Mouse (Mus musculus): ENCODE results near the gene Ankrd35. TPM values are rescaled to one million over a fixed set of nuclear protein-coding genes. Genes with fewer than 3 reads are reported as not detected.

Ankrd35 gene
- polyA plus RNA-seq, 1 experiment from 2014 or later: 0.37 TPM

- Histone ChIP-seq H3K27ac (ENCODE audit: low read depth, low read length) (no peak overlapping the region), H3K36me3 (ENCODE audit: control insufficient read depth, insufficient read depth, low read length) (no peaks in the 10 kb centered on the region), H3K9me3 (ENCODE audit: control insufficient read depth, low read length) (no peaks in the 10 kb centered on the region), H3K4me3 (ENCODE audit: low read depth, low read length) (no peak overlapping the region), H3K9ac (ENCODE audit: low read length) (no peak overlapping the region), H3K27me3 (ENCODE audit: control insufficient read depth, insufficient read depth, low read length) (peaks cover 5% of the 10 kb centered on the region; the same call in 1 of the 2 replicates), H3K4me2 (ENCODE audit: low read depth, low read length, severe bottlenecking) (no peak overlapping the region), H3K4me1 (replicated peaks; ENCODE audit: control insufficient read depth, insufficient read depth, low read length) (peaks cover 4% of the 10 kb centered on the region; the same call in 1 of the 2 replicates)
- DNase-seq (ENCODE audit: low spot score): no peak
- no peak for ATAC-seq (replicated peaks; ENCODE audit: low FRiP score)
- WGBS: 95% methylated on average over 5 of the region's 5 CpGs
Observed at GRCm38 (mm10) chr3:96666916-96667315, 3.0 kb upstream of the Ankrd35 start.

GRCm38 (mm10) chr3:96667316-96667715, 2.6 kb upstream of the Ankrd35 start:
- 47% methylated on average over 1 of the region's 1 CpGs for WGBS
- Histone ChIP-seq H3K27ac (ENCODE audit: low read depth, low read length) (no peak overlapping the region), H3K4me1 (replicated peaks; ENCODE audit: control insufficient read depth, insufficient read depth, low read length) (peaks cover 4% of the 10 kb centered on the region; the same call in 1 of the 2 replicates), H3K4me2 (ENCODE audit: low read depth, low read length, severe bottlenecking) (no peak overlapping the region), H3K9ac (ENCODE audit: low read length) (no peak overlapping the region), H3K36me3 (ENCODE audit: control insufficient read depth, insufficient read depth, low read length) (no peaks in the 10 kb centered on the region), H3K9me3 (ENCODE audit: control insufficient read depth, low read length) (no peaks in the 10 kb centered on the region), H3K4me3 (ENCODE audit: low read depth, low read length) (no peak overlapping the region), H3K27me3 (ENCODE audit: control insufficient read depth, insufficient read depth, low read length) (peaks cover 5% of the 10 kb centered on the region; the same call in 1 of the 2 replicates)
- ATAC-seq (replicated peaks; ENCODE audit: low FRiP score): no peak
- no peak for DNase-seq (ENCODE audit: low spot score)

GRCm38 (mm10) chr3:96668424-96669067, 1.4 kb upstream of the Ankrd35 start:
- peaks cover 4% of the 10 kb centered on the region; the same call in 1 of the 2 replicates for H3K4me1 ChIP-seq (replicated peaks; ENCODE audit: control insufficient read depth, insufficient read depth, low read length)
- DNase-seq (ENCODE audit: low spot score) (no peak), ATAC-seq (replicated peaks; ENCODE audit: low FRiP score) (no peak)
- no peak overlapping the region for H3K4me3 ChIP-seq (ENCODE audit: low read depth, low read length)
- peaks cover 5% of the 10 kb centered on the region; the same call in 1 of the 2 replicates for H3K27me3 ChIP-seq (ENCODE audit: control insufficient read depth, insufficient read depth, low read length)
- no peak overlapping the region for H3K9ac ChIP-seq (ENCODE audit: low read length)
- H3K36me3 ChIP-seq (ENCODE audit: control insufficient read depth, insufficient read depth, low read length): no peaks in the 10 kb centered on the region
- H3K27ac ChIP-seq (ENCODE audit: low read depth, low read length): no peak overlapping the region
- WGBS: 92% methylated on average over 5 of the region's 5 CpGs
- no peaks in the 10 kb centered on the region for H3K9me3 ChIP-seq (ENCODE audit: control insufficient read depth, low read length)
- no peak overlapping the region for H3K4me2 ChIP-seq (ENCODE audit: low read depth, low read length, severe bottlenecking)

GRCm38 (mm10) chr3:96671519-96671918, 1.6 kb downstream of the Ankrd35 start:
- H3K9me3 ChIP-seq (ENCODE audit: control insufficient read depth, low read length): no peaks in the 10 kb centered on the region

GRCm38 (mm10) chr3:96673514-96673913, 3.6 kb downstream of the Ankrd35 start:
- no peak overlapping the region for H3K4me3 ChIP-seq (ENCODE audit: low read depth, low read length)

More at GRCm38 (mm10) chr3:96671519-96671918, 1.6 kb downstream of the Ankrd35 start:
- DNase-seq (ENCODE audit: low spot score) (no peak), ATAC-seq (replicated peaks; ENCODE audit: low FRiP score) (no peak)
- Histone ChIP-seq H3K36me3 (ENCODE audit: control insufficient read depth, insufficient read depth, low read length) (no peaks in the 10 kb centered on the region), H3K4me1 (replicated peaks; ENCODE audit: control insufficient read depth, insufficient read depth, low read length) (peaks cover 4% of the 10 kb centered on the region; the same call in 1 of the 2 replicates), H3K9ac (ENCODE audit: low read length) (no peak overlapping the region), H3K4me2 (ENCODE audit: low read depth, low read length, severe bottlenecking) (no peak overlapping the region), H3K27ac (ENCODE audit: low read depth, low read length) (no peak overlapping the region), H3K4me3 (ENCODE audit: low read depth, low read length) (no peak overlapping the region), H3K27me3 (ENCODE audit: control insufficient read depth, insufficient read depth, low read length) (peaks cover 5% of the 10 kb centered on the region; the same call in 1 of the 2 replicates)
- 85% methylated on average over 5 of the region's 5 CpGs for WGBS

GRCm38 (mm10) chr3:96674442-96674841, 4.5 kb downstream of the Ankrd35 start:
- Histone ChIP-seq H3K27me3 (ENCODE audit: control insufficient read depth, insufficient read depth, low read length) (peaks cover 5% of the 10 kb centered on the region; the same call in 1 of the 2 replicates), H3K4me3 (ENCODE audit: low read depth, low read length) (no peak overlapping the region), H3K4me1 (replicated peaks; ENCODE audit: control insufficient read depth, insufficient read depth, low read length) (peaks cover 4% of the 10 kb centered on the region; the same call in 1 of the 2 replicates), H3K4me2 (ENCODE audit: low read depth, low read length, severe bottlenecking) (no peak overlapping the region), H3K9me3 (ENCODE audit: control insufficient read depth, low read length) (no peaks in the 10 kb centered on the region), H3K9ac (ENCODE audit: low read length) (no peak overlapping the region), H3K36me3 (ENCODE audit: control insufficient read depth, insufficient read depth, low read length) (no peaks in the 10 kb centered on the region), H3K27ac (ENCODE audit: low read depth, low read length) (no peak overlapping the region)
- DNase-seq (ENCODE audit: low spot score) (no peak), ATAC-seq (replicated peaks; ENCODE audit: low FRiP score) (no peak)
- WGBS: 71% methylated on average over 8 of the region's 8 CpGs

More at GRCm38 (mm10) chr3:96673514-96673913, 3.6 kb downstream of the Ankrd35 start:
- no peak overlapping the region for H3K4me2 ChIP-seq (ENCODE audit: low read depth, low read length, severe bottlenecking)
- H3K9ac ChIP-seq (ENCODE audit: low read length): no peak overlapping the region
- WGBS: 65% methylated on average over 4 of the region's 4 CpGs
- no peak for DNase-seq (ENCODE audit: low spot score)
- H3K27me3 ChIP-seq (ENCODE audit: control insufficient read depth, insufficient read depth, low read length): peaks cover 5% of the 10 kb centered on the region; the same call in 1 of the 2 replicates
- no peak overlapping the region for H3K27ac ChIP-seq (ENCODE audit: low read depth, low read length)
- H3K36me3 ChIP-seq (ENCODE audit: control insufficient read depth, insufficient read depth, low read length): no peaks in the 10 kb centered on the region
- no peaks in the 10 kb centered on the region for H3K9me3 ChIP-seq (ENCODE audit: control insufficient read depth, low read length)
- no peak for ATAC-seq (replicated peaks; ENCODE audit: low FRiP score)
- peaks cover 4% of the 10 kb centered on the region; the same call in 1 of the 2 replicates for H3K4me1 ChIP-seq (replicated peaks; ENCODE audit: control insufficient read depth, insufficient read depth, low read length)

GRCm38 (mm10) chr3:96675171-96675570, 5.2 kb downstream of the Ankrd35 start:
- DNase-seq (ENCODE audit: low spot score) (no peak), ATAC-seq (replicated peaks; ENCODE audit: low FRiP score) (no peak)
- no peak overlapping the region for H3K4me2 ChIP-seq (ENCODE audit: low read depth, low read length, severe bottlenecking)
- no peaks in the 10 kb centered on the region for H3K36me3 ChIP-seq (ENCODE audit: control insufficient read depth, insufficient read depth, low read length)
- H3K27ac ChIP-seq (ENCODE audit: low read depth, low read length): no peak overlapping the region
- WGBS: 84% methylated on average over 3 of the region's 3 CpGs
- peaks cover 6% of the 10 kb centered on the region for H3K27me3 ChIP-seq (ENCODE audit: control insufficient read depth, insufficient read depth, low read length)
- H3K9me3 ChIP-seq (ENCODE audit: control insufficient read depth, low read length): no peaks in the 10 kb centered on the region
- H3K4me1 ChIP-seq (replicated peaks; ENCODE audit: control insufficient read depth, insufficient read depth, low read length): peaks cover 4% of the 10 kb centered on the region; the same call in 1 of the 2 replicates
- H3K9ac ChIP-seq (ENCODE audit: low read length): no peak overlapping the region
- H3K4me3 ChIP-seq (ENCODE audit: low read depth, low read length): no peak overlapping the region

GRCm38 (mm10) chr3:96675690-96676089, 5.8 kb downstream of the Ankrd35 start:
- H3K27ac ChIP-seq (ENCODE audit: low read depth, low read length): no peak overlapping the region
- H3K27me3 ChIP-seq (ENCODE audit: control insufficient read depth, insufficient read depth, low read length): peaks cover 8% of the 10 kb centered on the region
- no peak overlapping the region for H3K4me2 ChIP-seq (ENCODE audit: low read depth, low read length, severe bottlenecking)
- ATAC-seq (replicated peaks; ENCODE audit: low FRiP score) (no peak), DNase-seq (ENCODE audit: low spot score) (no peak)
- H3K4me3 ChIP-seq (ENCODE audit: low read depth, low read length): no peak overlapping the region
- H3K4me1 ChIP-seq (replicated peaks; ENCODE audit: control insufficient read depth, insufficient read depth, low read length): no peaks in the 10 kb centered on the region; the same call in 1 of the 2 replicates
- H3K9me3 ChIP-seq (ENCODE audit: control insufficient read depth, low read length): no peaks in the 10 kb centered on the region
- no peak overlapping the region for H3K9ac ChIP-seq (ENCODE audit: low read length)
- WGBS: 25% methylated on average over 3 of the region's 3 CpGs
- H3K36me3 ChIP-seq (ENCODE audit: control insufficient read depth, insufficient read depth, low read length): no peaks in the 10 kb centered on the region

GRCm38 (mm10) chr3:96678456-96678855, 8.5 kb downstream of the Ankrd35 start:
- 60% methylated on average over 7 of the region's 7 CpGs for WGBS

More at GRCm38 (mm10) chr3:96678456-96678855, 8.5 kb downstream of the Ankrd35 start:
- ATAC-seq (replicated peaks; ENCODE audit: low FRiP score) (no peak), DNase-seq (ENCODE audit: low spot score) (no peak)
- H3K27me3 ChIP-seq (ENCODE audit: control insufficient read depth, insufficient read depth, low read length): peaks cover 3% of the 10 kb centered on the region
- H3K4me1 ChIP-seq (replicated peaks; ENCODE audit: control insufficient read depth, insufficient read depth, low read length): no peaks in the 10 kb centered on the region; the same call in 1 of the 2 replicates
- no peaks in the 10 kb centered on the region for H3K36me3 ChIP-seq (ENCODE audit: control insufficient read depth, insufficient read depth, low read length)
- H3K4me2 ChIP-seq (ENCODE audit: low read depth, low read length, severe bottlenecking): no peak overlapping the region
- H3K4me3 ChIP-seq (ENCODE audit: low read depth, low read length): no peak overlapping the region
- no peak overlapping the region for H3K27ac ChIP-seq (ENCODE audit: low read depth, low read length)
- H3K9me3 ChIP-seq (ENCODE audit: control insufficient read depth, low read length): no peaks in the 10 kb centered on the region
- H3K9ac ChIP-seq (ENCODE audit: low read length): no peak overlapping the region
